Mouse (Mus musculus) layer of hippocampus, adult 11-12 months (tissue): ENCODE data around the gene Adprh.
A peak's percentile ranks its signal among the peaks of the same experiment; 100 is the strongest.
"Not testable (repeated sequence)": the region's sequence is repeated elsewhere in the genome, so short reads cannot be mapped to it uniquely, and the experiment has no call there.

Source experiments
- DNase-seq: peaks from one replicate; pipeline ENCODE4 v3.0.0; 2022; ENCODE audit warnings: low spot score

Gene Adprh

DNA sequence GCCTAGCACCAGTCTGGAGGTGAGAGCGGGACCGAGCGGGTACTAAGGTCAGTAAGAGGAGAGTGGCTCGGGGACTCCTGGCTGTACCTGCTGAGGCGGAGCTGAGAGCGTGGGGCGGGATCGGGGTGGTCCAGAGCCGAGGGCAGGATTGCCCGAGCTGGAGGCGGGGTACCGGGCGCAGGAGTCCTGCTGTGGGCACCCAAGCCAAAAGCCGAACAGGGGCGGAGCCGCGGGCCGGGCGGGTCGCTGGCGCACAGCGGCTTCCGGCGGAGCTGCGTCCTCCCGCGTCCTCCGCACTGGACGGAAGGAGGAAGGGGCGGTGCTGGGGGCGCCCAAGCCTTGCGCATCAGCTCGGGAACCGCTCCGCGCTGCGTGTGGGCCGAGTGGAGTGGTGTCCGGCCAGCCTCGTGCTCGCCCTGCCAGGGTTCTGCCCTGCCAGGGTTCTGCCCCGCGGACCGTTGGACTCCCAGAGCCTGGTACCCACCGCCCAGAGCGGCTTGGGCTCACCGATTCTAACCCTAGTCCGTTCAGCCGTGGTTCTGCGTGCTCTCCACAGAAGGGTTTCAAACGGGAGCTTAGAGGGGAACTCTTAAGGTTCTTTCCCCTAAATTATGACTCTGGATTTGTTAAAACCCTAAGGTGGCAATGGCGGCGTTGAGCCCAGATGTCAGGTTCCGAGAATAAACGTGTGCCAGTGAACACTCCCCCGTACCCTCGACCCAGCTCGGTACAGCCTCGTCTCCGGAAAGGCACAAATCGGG, at the start of gene Adprh:
Gene Adprh (minus strand): TSS at position 262 of the 761 bp plus-strand sequence.
- DNase-seq, result peak; percentile 90

- DNase-seq, result no peak
These were observed 44.2 kb upstream of the Adprh start for GRCm38 (mm10) chr16:38496604-38497140.

DNA sequence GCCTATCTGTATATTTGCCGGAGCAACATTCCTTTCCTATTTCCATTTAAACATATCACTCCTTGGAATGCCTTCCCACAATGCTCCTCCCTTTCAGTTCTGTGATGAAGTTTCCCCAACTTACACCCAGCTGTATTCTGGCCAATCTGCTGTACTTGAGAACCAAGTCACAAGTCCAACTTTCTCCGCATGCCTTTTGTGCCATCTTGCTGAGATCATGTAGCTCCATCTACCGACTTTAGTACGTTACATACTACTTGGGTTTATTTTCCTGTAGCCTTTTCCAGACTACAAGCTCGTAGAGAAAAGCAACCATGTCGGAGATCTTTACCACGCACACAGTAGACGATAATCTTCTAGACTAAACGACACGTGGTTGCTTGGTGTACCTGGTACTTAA, 41.4 kb upstream of the Adprh start:
- no peak for DNase-seq

- DNase-seq, result no peak
These were observed 40.0 kb upstream of the Adprh start for GRCm38 (mm10) chr16:38492551-38492950.

DNA sequence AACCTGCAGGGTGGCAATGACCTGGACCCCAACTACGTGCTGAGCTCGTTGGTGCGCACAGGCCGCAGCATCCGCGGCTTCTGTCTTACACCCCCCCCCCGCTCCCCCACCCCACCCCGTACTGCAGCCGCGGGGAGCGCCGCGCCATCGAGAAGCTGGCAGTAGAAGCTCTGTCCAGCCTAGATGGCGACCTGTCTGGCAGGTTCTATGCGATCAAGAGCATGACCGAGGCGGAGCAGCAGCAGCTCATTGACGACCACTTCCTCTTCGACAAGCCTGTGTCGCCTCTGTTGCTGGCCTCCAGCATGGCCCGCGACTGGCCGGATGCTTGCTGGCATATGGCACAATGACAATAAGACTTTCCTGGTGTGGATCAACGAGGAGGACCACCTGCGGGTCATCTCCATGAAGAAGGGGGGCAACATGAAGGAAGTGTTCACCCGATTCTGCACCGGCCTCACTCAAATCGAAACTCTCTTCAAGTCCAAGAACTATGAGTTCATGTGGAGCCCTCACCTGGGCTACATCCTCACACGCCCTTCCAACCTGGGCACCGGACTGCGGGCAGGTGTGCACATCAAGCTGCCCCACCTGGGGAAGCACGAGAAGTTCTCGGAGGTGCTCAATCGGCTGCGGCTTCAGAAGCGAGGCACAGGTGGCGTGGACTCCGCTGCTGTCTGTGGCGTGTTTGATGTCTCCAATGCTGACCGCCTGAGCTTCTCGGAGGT, 31.2 kb upstream of the Adprh start:
- DNase-seq, result no peak

GRCm38 (mm10) chr16:38482780-38483562, 30.5 kb upstream of the Adprh start:
- no peak for DNase-seq

- no peak for DNase-seq
These were observed 28.8 kb upstream of the Adprh start for GRCm38 (mm10) chr16:38481327-38481726.

GRCm38 (mm10) chr16:38478296-38478695, 25.8 kb upstream of the Adprh start:
- DNase-seq, result no peak

GRCm38 (mm10) chr16:38477241-38477608, 24.7 kb upstream of the Adprh start:
- DNase-seq, result not testable (repeated sequence)

- DNase-seq, result peak; percentile 23
These were observed 24.1 kb upstream of the Adprh start for GRCm38 (mm10) chr16:38476312-38477240.

DNA sequence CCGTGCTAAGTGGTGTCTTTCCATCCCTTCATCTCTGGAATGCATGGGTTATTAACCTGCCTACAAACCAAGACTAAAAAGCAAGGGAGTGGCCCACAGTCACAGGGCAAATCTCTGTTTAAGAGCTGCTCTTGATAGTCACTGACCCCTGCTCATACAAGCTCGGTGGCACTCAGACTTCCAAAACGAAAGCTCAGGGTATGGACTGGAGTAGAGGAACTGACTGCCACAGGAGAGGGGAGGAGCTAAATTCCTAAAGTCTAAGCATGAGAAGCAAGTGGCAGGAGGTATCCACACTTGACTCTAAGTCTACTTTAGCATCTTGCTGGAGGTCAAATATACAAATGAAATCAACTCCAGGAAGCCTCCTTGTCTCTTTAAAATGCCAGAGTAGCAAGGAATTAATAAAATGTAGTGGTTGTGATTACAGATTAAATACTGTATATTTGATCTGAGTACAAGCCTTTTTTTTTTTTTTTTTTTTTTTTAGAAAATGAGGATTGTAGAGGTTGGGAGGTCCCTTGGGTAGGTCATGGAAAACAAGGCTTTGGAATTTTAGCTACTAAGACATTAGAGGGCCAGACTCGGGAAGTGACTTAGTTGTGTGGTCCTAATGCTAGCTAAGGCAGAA, 23.3 kb upstream of the Adprh start:
- DNase-seq, result no peak

DNA sequence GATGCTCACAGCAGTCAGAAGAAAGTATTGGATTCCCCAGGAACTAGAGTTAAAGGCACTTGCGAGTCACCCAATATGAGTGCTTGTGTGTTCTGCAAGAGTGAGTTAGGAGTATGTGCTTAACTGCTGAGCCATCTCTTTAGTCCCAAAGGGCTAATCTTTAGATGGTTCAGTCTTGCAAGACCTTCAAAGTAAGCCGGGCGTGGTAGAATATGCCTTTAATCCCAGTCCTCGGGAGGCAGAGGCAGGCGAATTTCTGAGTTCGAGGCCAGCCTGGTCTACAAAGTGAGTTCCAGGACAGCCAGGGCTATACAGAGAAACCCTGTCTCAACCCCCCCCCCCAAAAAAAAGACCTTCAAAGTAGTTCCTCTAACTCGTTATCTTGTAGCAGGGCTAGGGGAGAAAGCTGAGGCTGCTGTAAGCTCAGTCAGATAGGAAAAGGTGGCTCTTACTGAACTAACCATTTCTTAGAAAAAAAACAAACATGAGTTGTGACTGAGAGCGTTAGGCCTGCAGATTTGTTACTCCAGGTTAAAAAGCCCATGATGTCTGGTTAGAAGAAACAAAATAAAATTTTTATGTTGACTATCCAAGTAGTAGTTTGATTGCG, 22.3 kb upstream of the Adprh start:
- no peak for DNase-seq

GRCm38 (mm10) chr16:38473661-38474060, 21.2 kb upstream of the Adprh start:
- no peak for DNase-seq

- DNase-seq, result no peak
These were observed 20.0 kb upstream of the Adprh start for GRCm38 (mm10) chr16:38472507-38472873.

DNA sequence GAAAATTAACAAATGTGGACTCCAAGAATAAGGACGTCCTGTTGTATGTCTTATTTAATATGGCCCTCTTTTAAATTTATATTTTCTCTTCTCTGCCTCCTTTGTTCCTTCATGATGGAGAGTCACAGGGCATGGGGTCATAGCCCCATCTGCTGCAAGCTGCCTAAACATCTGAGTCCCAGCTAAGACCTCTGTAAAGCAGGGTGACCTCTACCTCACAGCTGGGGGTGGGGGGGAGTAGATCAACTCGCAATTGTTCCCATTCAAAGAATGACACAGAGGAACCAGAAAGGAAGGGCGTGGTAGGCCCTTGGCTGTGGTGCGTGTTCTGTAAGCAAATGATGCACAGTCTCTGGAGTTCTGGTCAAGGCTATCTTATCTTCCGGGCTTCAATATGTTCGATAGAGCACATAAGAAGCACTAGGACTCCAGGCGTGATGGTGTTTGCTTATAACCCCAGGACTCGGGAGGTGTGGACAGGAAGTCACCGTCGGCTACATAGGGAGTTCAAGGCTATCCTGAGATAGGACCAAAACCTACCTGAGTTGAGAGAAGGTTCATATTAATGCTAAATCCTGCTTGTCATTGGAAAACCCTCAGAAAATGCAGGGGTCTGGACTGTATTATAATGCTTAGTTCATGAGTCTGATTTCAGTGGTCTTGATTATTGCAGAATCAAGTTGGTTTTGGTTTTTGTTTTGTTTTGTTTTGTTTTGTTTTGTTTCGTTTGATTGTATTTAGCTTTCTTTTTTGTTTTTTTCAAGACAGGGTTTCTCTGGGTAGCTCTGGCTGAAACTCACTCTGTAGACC, 19.4 kb upstream of the Adprh start:
- no peak for DNase-seq

GRCm38 (mm10) chr16:38469437-38469836, 16.9 kb upstream of the Adprh start:
- no peak for DNase-seq

DNA sequence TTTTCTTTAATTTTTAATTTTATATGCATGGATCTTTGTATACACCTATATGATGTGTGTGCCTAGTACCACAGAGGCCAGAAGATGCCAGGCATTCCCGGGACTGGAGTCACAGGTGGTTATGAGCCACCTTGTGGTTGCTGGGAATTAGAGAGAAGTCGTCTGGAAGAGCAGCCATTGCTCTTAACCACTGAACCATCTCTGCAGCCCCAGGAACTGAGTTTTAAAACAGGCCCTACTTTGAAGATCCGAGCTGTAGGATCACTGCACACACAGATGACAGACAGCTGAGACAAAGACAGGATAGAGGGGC, 16.2 kb upstream of the Adprh start:
- DNase-seq, result no peak

DNA sequence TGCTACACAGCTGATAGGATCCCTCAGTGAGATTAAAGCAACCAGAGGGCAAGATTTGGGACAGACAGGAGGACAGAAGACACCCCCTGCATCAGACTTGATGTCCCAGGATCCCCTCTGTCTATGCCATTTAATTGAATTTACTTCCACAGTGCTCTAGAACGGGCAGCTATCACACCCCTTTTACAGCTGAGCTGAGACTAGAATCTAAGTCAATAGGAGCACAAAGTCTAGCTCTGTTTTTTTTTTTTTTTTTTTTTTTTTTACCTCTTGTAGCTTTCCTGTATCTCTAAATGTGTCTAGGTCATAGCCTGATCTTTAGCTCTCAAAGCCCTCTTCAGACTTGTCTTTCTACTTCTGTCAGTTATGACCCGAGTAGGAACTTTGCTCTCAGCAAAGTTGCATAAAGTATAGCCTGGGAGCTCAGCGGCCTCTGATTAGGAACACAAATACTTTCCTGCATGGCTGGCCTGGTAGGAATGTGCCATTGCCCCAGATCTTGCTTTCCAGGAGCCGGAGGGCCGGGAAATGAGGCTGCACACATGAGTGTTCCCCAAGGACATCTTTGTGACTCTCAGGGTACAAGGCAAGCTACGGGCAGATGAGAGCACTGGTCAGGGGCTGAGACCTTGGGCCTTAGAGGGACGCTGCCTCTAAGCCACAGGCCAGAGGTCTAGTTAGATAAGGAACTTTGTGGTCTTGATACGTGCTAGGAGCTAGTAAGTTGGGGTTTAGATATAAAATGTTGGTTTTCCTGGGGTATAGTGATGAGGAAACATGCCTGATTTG, 15.6 kb upstream of the Adprh start:
- no peak for DNase-seq
